Mouse (Mus musculus) bone marrow, adult 2 months (tissue): ENCODE data around the gene Ybx1. TPM values are rescaled to one million over a fixed set of nuclear protein-coding genes. Genes with fewer than 3 reads are reported as not detected.

Experiments used
- H3K27ac ChIP-seq: fragments of 200-500 bp; 2 replicates; pipeline ENCODE4 v1.5.1; 2012; ENCODE audit warnings: low read depth, mild to moderate bottlenecking, control low read depth, inconsistent platforms, low read length; ENCODE audit not compliant: control insufficient read depth, poor library complexity, insufficient read depth
- H3K4me1 ChIP-seq: fragments of 200-500 bp; 2 replicates; pipeline ENCODE4 v1.6.1; 2011; ENCODE audit warnings: low read length; ENCODE audit not compliant: control insufficient read depth, insufficient read depth
- H3K4me3 ChIP-seq: fragments of 200-500 bp; replicated peaks from 2 replicates; pipeline ENCODE3; 2011; ENCODE audit warnings: mild to moderate bottlenecking, low read depth, low read length, control low read depth; ENCODE audit not compliant: control insufficient read depth
- CTCF ChIP-seq: fragments of 200-500 bp; IDR thresholded peaks from 2 replicates; pipeline ENCODE4 v1.5.1; 2011; ENCODE audit warnings: low read length, control low read depth; ENCODE audit not compliant: control insufficient read depth, insufficient read depth
- POLR2A ChIP-seq: fragments of 200-500 bp; IDR thresholded peaks from 2 replicates; pipeline ENCODE4 v1.6.1; 2011; ENCODE audit warnings: low read depth, mild to moderate bottlenecking, control low read depth, low read length, borderline replicate concordance; ENCODE audit not compliant: control insufficient read depth
- WGBS: fragments of 180-500 bp; shearing (Covaris S2); methylation state at CpG from one replicate; pipeline ENCODE4 v1.1.7; 2018; 5-methylcytosine and 5-hydroxymethylcytosine counted together
- polyA plus RNA-seq: library from polyadenylated mRNA; stranded (reverse); fragments of >200 nt; gene quantifications from 2 replicates; pipeline ENCODE4 v1.2.4, GENCODE M21; 2011; ENCODE audit warnings: low replicate concordance; ENCODE audit not compliant: missing spikeins, insufficient read depth, insufficient read length

Gene Ybx1
- polyA plus RNA-seq, 1 experiment: 389 TPM

GRCm38 (mm10) chr4:119262483-119262882, 31.9 kb downstream of the Ybx1 start:
- Histone ChIP-seq H3K4me1 (no peaks in the 10 kb centered on the region), H3K27ac (no peak overlapping the region), H3K4me3 (no peak overlapping the region)
- TF ChIP-seq POLR2A (no peak), CTCF (no peak)
- WGBS: 85% methylated on average over 5 of the region's 5 CpGs

DNA sequence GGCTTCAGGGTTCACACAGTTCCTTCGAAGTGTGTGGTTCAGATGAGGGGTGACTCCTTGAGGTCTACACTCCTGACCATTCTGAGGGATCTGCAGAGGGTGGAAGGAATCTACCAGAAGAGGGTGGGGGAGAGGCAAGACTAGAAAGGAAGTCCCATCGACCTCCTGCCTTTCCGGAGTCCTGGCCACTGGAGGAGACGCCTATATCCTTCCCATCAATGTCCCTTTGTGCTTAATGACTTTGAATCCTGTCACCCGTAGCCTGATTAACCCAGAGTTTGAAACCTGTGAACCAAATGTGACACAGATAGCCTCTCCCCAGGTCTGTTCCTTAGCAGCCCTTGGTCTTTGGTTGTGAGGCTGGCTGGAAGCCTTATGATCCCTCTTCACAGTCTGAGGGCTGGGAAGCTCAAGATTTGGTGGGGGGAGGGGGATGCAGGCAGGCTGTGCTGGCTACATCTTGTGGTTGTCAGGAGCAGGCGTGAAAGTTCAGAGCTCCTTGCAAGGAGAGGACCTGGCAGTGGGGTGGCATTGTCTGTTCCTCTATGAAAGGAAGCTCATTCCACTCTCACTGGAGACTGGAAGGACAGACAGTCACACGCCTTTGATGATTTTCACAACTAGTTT, 33.2 kb downstream of the Ybx1 start:
- WGBS: 43% methylated on average over 7 of the region's 7 CpGs
- Histone ChIP-seq H3K27ac (no peak overlapping the region), H3K4me1 (no peaks in the 10 kb centered on the region), H3K4me3 (no peak overlapping the region)
- TF ChIP-seq POLR2A (no peak), CTCF (no peak)

GRCm38 (mm10) chr4:119259344-119260254, 34.8 kb downstream of the Ybx1 start:
- WGBS: 85% methylated on average over 15 of the region's 15 CpGs
- Histone ChIP-seq H3K4me3 (no peak overlapping the region), H3K4me1 (no peaks in the 10 kb centered on the region), H3K27ac (no peak overlapping the region; the same call in 1 of the 2 replicates)
- TF ChIP-seq CTCF (no peak), POLR2A (no peak)

DNA sequence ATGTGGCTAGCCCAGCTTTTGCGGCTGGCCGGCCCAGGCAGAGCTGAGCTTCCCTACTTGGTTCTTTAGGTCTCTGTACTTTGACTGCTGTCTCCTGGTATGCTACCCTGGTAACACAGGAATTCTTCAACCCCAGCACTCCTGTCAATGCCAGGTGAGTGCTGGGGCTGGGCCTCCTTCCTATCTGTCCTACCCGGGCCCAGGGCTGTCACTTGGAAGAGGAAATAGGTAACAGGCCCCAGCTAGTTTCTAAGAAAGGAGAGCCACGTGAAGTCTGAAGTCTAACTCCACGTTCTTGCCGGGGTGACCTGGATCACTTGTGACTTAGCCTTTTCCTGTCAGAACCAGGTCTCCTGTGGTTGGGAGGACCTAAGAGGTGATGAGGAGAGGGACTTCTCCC, 37.3 kb downstream of the Ybx1 start:
- WGBS: 53% methylated on average over 6 of the region's 6 CpGs
- H3K4me1 ChIP-seq: no peaks in the 10 kb centered on the region
- TF ChIP-seq POLR2A: no peak
- no peak for TF ChIP-seq CTCF
- no peak overlapping the region for H3K27ac ChIP-seq
- H3K4me3 ChIP-seq: no peak overlapping the region

GRCm38 (mm10) chr4:119255351-119255750, 39.1 kb downstream of the Ybx1 start, which contains the start of gene Cldn19:
Gene Cldn19, plus strand, starts transcription at chr4:119255414.
- Histone ChIP-seq H3K27ac (no peak within 1 kb of the TSS), H3K4me3 (no peak within 1 kb of the TSS), H3K4me1 (no peaks in the 10 kb centered on the region)
- 82% methylated on average over 12 of the region's 12 CpGs for WGBS
- TF ChIP-seq POLR2A (no peak), CTCF (no peak)

DNA sequence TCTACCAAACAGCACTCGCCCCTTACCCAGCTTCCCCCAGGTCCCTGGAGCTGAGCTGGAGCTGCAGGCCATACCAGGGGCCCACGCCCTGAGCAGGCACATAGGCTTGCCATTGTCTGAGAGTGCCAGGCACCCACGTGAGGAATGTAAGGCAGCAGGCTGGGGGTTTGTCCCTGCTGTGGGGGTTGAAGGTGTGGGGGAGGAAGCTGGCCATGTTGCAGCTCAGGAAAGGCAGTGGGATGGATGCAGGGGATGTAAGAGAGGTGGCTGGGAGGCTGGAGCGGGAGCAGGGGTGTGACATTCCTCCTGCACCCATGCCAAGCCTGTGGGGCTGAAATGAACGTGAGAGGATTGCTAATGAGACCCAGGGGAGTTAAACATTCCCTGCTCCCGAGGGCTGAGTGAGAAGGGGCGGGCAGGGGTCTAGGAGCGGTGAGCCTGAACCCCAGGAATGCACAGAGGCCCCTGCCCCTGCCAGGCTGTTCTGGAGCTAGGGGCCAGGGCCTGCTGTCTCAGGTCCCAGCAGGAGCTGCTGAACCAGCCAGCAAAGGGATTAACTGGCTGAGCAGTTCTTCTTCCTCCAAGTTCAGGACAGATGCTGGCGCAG, 40.3 kb downstream of the Ybx1 start:
- Histone ChIP-seq H3K4me1 (no peaks in the 10 kb centered on the region), H3K27ac (no peak overlapping the region), H3K4me3 (no peak overlapping the region)
- TF ChIP-seq CTCF: no peak
- TF ChIP-seq POLR2A: no peak
- 73% methylated on average over 9 of the region's 9 CpGs for WGBS

DNA sequence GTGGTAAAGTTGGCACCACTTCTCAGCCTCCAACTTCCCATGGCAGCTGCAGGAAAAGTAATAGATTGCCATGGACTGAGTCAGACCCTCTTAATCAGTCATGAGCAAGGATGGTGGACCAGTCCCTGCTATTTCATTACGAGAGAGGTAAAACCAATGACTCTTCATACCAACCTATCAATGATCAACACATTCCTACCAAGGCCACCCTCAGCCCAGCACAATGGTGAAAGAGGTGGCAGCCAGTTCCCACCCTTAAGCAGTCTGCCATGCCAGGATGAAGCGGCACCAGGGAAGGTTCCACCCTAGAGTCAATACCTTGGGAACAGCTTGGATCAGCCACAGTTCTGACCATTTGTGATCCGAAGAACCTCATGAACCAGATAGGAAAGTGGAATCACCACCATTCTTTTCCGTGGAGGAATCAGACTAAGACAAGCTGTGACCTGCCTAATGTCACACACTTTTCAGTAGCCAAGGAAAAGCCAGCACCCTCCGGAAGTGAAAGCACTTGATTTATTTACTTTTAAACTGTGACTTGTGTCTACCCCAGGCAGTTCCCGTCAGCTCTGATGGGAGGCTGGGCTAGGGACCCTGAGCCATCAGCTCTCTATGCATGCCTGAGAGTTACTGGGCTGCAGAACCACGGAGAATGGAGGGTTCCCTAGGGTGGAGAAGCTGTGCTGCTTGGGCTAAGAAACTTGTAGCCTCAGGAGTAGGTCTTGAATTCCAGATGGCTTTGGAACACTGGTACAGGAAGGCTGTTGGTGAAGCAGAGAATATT, 42.2 kb downstream of the Ybx1 start:
- Histone ChIP-seq H3K27ac (no peak overlapping the region), H3K4me1 (no peaks in the 10 kb centered on the region), H3K4me3 (no peak overlapping the region)
- TF ChIP-seq POLR2A: no peak
- no peak for TF ChIP-seq CTCF
- WGBS: 62% methylated on average over 7 of the region's 7 CpGs
